Mouse (Mus musculus) gastrocnemius, postnatal 25 days (tissue): Measurements from ENCODE around the gene A2ml1. TPM values are rescaled to one million over a fixed set of nuclear protein-coding genes. Genes with fewer than 3 reads are reported as not detected.
"Not testable (repeated sequence)": the region's sequence is repeated elsewhere in the genome, so short reads cannot be mapped to it uniquely, and the experiment has no call there.

Experiments used
- DNase-seq: peaks from one replicate; pipeline ENCODE4 v3.0.0; 2022
- long read RNA-seq, 2 experiments: library from polyadenylated mRNA; stranded (forward); transcript quantifications; one replicate each; pipeline ENCODE4 v2.0.0; 2021
- total RNA-seq, 2 experiments: library from RNA; stranded (reverse); gene quantifications; 1 replicate in 1 of 2; 2 replicates in 1 of 2; pipeline ENCODE4 v1.2.3; 2021

A2ml1 gene
- not detected for total RNA-seq
- long read RNA-seq, experiment 1: 0 reads
- long read RNA-seq, experiment 2: 0 reads

DNA sequence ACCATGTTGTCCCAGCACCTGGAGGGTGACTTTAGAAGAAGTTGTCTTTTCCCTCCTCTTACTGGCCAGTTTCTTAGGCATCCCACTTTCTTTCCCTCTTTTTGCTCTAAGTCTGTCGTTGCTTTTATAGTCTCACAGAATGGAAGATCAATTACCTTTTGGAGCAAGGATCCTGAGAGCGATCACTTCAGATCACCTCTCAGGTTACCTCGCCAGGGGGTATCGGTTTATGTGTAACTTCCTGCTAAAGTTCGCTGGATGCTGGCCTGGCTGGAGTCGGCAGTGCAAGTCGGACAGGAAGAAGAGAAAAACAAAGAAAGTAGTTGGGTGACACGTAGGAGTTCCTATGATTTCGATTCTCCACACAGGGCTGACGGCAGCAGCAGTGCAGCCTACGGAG is at the start of gene A2ml1:
A2ml1 (minus strand) TSS at position 101 of the 400 bp plus-strand sequence.
- no peak for DNase-seq

DNA sequence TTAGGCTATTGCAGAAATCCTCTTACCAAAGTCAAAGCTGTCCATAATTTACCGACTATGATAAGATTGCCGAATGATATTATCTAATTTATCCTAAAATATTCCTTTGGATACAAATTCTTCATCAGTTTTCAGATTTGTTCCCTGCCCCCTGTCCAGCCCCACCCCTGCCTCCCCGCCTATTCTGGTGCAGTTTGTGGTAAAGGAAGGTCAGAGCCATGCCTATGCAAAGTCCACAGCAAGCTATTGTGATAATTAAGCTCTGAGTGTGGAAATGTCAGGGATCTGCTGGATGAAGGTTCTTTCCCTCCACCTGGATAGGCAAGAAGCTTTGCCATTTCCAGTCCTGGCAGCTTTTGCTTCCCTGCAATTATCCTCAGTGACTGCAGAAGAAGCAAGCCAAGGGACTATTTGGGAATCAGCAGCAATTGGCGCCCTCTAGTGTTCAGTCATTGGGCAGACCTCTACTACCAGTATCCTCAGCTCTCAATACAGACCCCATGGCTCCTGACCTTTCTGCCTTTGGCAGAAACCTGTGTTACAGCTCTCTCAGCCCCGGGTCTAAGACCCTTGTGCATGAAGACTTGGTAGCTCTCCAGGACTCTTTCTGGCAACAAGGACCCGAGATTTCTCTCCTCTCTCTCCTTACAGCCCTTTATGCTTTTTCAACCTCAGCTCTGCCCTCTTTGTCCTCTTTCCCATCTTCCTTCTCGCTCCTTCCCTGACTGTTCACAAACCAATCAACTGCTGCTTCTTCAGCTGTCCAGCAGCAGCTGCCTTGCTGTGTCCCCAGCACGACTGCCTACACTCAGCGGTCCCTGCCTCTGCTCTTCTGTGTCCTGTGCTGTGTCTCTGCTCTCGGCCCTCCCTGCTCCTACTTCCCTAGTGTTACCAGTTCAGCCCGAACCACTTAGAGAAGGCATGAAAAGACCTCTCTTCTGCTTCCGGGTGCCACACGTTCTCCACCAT is 48.6 kb upstream of the A2ml1 start:
- not testable (repeated sequence) for DNase-seq

DNA sequence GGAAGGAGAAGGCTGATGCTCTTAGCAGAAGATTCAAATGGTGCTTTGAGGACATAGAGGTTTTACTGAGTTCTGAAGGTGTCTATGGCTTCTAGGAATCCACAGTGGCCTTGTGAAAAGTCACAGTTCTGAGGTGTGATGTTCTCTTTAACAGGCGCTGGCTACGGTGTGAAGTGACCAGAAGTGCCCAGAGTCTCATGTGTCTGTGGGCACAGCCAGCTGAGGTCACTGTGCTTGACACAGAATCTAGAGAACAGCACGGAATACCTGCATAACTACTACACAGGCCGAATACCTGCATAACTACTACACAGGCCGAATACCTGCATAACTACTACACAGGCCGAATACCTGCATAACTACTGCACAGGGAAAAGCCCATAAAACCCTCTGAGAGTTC is 43.8 kb upstream of the A2ml1 start:
- not testable (repeated sequence) for DNase-seq

DNA sequence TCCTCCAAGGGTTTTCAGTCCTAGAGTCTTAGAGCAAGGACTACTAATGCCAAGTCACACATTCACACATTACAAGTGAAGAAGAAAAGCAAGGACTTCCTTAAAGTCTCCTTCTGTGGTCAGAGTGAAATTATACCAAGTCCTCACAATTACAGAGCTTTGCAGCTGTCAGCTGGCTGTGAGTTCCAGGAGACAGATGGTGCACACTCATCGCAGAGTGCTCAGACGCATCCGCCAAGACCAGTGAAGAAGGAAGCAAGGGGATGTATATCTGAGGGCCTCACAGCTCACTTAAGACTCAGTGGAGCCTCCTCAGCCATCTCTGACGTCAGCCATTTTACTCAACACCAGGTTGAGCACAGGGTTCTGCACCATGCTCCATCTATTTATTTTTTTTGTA is 43.0 kb upstream of the A2ml1 start:
- no peak for DNase-seq

DNA sequence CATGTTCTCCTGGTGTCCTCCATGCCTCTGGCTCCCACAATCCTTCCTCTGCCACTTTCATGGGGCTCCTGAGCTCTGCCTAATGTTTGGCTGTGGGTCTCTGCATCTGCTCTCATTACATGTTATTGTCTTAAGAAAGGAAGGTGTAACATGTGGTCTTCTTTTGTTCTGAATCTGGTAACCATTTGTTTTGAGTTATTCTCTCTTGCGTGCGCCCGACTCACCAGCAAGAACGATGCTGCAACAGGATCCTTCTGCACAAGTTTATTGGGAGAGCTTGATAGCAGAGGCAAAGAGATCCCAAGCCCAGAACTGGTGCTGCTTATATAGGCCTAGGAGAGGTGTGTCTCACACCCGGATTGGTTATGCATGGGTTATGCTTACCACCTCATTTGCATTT is 42.0 kb upstream of the A2ml1 start, which contains the start of gene Klrb1a:
Klrb1a (minus strand) TSS at position 101 of the 400 bp plus-strand sequence.
- not testable (repeated sequence) for DNase-seq

DNA sequence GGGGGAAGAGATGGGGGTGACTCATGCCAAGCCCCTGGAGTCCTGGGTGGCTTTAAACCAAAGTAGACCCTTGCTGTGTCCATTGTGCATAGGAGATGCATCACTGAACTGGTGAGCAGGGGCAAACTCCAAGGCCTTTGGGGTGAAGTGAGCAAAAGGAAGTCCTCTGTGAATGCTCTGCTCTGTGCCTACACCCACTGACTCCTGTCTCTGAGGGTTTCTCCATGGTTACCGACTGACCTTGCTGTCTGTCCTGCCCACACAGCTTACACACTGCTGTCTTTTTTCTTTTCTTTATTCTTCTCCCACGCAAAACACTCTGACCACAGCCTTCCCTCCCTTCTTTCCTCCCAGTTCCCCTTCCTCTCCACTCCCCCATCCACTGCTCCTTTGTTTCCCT is 41.3 kb upstream of the A2ml1 start:
- DNase-seq: no peak

DNA sequence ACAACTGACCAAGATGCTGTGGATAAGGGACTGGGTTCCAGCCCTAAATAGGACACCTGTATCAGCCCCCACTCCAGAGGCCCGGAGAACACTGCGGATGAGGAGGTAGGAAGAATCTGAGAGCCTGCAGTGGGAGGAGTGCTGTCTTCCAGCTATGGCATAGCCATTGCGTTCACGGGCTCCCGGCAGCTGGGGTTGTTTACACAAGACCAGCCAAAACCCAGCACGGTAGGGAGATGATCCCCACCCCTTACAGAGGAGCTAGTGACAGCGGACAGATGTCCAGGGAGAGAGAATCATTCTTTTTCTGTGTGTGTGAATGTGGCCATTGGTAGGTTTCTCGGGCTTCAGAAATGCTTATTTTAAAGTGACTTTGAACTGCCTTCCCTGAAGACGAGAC is 24.9 kb upstream of the A2ml1 start:
- no peak for DNase-seq

DNA sequence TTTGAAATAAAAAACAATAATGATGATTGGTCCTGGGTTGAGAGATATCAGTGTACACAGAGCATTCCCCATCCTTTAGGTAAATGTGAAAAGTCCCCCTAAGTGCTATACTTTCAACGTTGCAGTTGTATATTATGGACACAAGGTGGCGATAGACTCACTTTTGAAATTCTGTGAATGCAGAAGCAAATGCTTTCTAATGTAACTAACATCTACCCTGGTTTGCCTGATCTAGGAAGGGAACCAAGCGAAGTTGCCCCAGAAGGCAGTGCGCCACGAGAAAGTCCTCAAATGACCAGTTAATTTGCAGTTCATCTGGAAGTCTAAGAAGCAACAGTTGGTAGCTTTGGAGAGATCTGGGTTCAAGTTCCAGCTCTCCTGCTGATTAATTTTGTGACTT is 23.1 kb upstream of the A2ml1 start:
- DNase-seq: no peak

DNA sequence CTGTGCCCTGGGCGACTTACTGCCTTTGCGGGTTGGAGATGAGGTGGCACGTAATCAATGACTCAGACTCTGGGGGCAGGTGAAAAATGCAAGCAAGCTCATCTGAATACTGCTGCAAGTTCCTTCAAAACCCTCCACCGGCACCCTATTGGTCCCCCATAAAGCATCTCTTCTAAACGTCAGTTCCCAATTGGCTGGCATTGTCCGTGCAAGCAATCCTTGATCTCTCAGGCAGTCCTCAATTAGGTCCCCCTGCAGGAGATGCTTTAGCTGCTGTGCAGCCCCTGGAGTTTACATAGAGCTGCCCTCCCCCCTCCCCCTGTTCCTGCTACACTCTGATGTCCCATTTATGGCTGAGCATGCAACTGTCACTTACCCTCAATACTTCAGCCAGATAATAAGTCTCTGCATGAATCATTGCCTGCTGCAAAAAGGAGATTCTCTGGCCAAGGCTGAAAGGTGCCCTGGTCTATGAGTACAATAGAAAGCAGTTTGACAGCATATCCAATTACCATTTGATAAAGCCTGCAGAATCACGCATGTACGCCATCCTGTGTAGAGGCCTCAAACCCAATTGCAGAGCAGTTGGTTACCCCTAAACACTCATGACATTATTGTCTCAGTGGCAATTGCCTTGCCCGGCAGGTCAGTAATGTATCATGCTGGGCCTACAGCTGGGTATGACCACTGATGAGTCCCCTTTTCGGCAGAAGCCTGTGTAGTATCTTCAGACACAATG is 21.2 kb upstream of the A2ml1 start:
- DNase-seq: no peak

DNA sequence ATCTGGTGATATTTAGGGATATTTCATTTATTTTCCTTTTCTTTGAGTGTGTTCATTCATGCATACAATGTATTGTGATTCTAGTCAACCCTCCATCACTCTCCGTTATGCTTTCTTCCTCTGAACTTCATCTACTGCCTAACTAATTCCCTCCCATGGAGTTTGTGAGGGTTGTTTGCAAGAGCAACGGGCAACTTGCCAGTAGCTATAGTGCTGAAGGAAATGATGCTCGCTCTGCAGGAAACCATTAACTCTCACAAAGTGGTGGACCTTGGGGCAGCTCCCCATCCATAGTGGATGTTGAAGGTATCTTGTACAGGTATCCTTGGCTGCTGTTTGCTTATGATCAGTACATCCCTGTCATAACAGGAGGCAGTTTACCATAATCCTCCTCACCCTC is 20.6 kb upstream of the A2ml1 start:
- DNase-seq: no peak

DNA sequence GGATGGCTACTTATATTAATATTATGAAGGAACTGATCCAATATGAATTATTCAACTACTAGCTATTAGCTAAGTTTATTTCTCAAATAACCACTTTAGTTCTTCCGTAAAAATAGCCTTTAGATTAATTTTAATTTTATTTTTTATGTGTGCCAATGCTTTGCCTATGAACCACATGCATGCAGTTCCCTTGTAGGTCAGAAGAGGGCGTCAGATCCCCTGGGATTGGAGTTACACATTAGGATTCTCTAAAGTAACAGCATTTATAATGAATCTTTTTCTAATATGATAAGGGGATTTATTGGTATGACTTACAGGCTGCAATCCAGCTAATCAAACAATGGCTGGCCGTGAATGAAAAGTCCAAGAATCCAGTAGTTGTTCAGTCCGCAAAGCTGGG is 18.1 kb upstream of the A2ml1 start:
- DNase-seq: no peak

DNA sequence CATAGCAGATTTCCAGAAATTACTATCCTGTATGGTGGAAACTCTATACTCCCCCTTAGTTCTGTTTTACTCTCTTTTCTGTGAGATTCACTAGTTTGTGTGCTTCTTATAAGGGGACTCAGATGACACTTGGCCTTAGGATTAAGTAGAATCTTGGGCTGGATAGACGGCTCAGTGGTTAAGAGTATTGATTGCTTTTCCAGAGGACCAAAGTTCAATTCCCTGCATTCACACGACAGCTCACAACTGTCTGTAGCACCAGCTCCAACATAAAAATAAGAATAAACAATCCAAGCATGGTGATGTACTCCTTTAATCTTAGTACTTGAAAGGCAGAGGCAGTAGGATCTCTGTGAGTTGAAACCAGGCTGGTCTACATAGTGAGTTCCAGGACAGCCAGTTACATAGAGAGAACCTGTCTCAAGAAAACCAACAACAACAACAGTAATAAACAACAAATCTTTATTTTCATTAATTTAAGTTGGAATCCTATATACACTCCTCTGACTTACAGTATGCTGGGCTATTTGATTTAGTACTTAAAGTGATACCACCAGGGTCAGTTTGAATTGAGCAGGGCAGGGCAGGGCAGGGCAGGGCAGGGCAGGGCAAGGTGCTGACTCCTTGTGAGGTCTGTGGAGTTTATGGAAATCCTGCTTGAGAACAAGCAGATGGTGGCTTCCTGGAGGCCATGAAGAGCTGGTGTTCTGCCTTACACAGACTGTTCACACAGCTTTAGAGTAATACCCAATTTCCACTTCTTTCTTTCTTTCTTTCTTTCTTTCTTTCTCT is 17.0 kb upstream of the A2ml1 start:
- no peak for DNase-seq

DNA sequence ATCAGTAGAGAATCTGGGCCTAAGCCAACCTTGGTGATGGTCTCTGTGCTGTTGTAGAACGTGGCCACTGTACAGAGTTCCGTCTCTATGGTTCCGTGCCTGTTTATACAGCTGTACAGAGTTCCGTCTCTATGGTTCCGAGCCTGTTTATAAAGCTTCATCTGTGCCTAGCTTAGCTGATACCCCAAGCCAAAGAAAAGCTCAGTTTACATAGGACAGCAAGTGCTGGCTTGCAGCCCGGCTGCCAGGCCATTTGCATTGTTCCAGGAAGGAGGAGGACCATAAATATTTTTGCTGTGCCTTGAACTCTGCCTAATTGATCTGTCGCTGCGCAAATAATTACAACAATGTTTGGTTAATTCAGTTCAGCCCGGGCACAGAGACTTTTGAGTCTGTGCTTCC is 15.7 kb upstream of the A2ml1 start:
- DNase-seq: peak; percentile 46

DNA sequence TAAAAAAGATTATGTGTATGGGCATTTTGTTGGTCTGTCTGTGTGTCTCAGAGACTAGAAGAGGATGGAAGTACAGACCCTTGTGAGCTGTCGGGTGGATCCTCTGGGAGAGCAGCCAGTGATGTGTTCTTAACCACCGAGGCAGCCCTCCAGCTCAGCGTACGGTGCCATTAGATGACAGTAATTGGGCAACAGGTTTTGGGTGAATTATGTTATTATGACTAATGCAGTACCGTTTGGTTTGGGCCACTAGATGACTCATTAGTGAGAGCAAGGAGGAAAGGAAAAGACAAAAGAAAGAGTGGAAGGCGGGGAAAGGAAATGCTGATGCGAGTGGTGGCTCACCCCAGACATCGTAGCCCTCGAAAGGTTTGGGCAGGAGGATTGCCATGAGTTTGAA is 13.2 kb upstream of the A2ml1 start:
- DNase-seq: peak; percentile 9

DNA sequence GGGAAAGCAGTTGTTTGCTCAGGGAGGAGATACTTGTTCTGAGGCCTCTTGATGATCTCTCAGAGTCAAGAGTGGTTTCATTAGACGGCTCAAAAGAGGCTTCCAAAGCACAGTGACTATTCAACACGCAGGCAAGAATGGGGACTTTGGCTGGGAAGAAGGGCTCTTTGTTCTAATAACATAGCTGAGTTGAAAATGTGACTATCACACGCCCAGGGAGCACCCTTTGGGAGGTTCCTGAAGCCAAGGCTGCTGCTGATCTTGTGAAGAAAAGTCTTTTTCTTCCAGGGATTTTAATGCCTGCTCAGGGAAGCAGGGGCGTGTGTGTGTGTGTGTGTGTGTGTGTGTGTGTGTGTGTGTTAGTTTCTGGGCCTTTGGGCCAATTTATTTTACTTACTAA is 8.0 kb upstream of the A2ml1 start:
- DNase-seq: peak; percentile 27

DNA sequence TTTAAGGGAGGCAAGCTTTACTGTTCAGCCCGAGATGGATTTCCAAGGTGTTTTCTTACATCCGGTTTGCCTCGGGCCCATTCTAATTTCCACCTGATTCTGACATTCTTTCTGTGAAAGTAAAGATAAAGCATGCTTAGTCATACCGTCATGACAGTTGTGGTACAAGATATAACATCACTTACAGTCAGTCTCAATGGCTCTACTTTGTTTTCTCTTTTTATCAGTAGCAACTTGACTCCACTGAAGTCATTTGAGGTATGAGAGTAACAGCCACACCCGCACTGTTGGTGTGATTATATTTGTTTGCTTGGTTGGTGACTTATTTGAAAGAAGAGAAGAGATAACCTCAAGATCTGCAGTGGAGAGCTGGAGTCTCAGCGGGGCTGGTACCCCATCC is 6.2 kb upstream of the A2ml1 start:
- DNase-seq: no peak

DNA sequence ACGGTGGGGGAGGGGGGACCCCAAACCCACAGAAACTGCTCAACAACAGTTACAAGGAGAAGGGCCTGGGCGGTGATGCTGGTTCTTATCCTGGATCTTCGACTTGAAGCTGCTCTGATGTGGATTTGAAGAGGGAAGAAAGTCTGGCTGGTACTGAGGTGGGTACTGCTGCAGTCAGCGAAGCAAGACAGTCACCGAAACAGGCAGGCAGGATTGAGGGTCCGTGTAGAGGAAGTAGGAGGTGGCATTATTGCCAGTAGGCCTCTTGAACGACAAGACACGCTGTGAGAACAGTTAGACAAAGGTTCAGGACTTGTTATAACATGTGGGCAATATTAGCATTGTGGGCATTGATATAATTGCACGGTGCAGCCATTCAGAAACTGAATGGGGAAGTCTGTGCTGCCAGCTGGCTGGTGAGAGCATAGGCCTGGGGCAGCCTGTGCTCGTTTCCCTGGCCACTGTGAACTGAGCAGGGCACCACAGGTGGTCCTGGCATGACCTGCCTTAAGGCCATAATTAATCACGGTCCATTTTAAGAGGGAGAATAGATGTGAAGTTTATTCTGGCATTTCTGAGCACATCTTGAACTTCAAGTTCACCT is 4.3 kb upstream of the A2ml1 start:
- no peak for DNase-seq

DNA sequence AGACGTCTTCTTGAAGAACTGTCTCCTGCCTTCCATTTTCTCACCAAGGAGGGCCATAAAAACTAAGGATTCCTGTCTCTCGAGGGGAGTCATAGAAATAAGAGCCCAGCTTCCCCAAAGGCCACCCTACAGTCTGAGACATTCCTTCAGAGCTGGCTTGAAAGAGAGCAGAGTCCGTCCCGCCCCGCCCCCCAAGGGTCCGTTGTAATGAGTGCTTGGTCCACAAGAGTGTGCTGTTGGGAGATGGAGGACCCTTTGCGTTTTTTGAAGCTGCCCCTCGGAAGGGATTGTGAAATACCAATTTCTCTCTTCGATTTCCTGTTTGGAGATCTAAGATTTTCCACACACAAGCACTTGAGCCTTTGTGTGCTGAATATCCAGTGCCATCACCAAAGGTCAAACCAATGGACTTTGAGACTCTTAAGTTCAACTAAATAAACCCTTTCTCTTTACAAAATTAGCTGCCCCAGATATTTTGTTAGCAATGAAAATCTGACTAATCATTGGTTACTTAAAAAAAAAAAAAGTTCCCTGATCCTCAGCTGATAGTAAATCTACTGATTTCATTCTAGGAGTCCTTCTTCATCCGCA is 2.8 kb upstream of the A2ml1 start:
- DNase-seq: no peak

DNA sequence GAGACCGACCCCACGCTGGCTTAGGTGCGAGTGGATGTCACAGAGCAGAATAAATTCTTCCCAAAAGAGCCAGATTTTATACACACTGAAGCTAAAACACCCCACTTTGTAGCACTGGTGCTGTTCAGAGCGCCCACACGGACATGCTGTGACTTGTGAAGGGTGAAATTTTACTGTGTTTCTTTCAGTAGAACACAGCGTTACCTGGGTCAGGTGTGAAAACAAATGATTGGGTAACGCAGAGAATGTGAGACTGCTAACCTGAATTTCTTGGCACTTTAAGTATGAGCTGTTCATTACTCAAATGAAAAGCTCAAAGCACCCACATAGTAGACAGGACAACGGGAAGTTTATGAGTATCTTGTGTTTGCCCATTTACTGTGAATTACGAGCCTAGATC is 4.1 kb downstream of the A2ml1 start:
- no peak for DNase-seq

DNA sequence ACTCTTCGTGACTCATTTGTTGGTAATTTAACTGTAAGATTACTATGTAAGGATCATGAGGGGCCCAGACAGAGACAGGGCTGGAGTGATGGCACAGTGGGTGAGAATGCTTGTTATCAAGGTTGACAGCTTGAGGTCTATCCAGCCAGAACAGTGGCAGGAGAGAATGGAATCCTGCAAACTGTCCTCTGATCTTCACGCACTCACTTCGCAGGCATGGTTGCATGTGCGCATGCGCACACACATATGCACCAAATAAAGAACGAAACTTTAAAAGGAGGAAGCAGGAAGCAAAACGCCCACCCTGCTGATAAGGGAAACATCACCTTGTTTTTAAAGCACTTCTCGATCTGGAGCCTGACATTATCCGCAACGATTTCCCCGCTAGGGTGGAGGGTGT is 14.8 kb downstream of the A2ml1 start:
- DNase-seq: no peak

DNA sequence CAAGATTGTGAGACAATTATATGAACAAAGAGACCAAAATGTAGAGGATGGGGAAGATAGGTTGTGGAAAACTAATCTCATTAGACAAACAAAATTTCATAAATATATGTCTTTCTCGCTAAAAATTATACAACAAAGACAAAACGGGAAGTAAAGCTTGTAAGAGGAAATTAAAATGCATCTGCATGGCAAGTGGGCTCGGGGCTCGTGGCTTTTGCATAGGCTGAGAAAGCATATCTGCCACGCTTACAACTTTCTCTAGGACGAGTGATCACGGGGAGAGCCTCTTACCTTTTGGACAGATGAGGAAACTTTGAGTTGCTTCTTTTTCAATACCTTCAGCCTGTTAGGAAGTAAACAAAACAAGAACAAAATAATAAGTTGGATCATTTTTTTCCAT is 27.4 kb downstream of the A2ml1 start:
- no peak for DNase-seq
